Mouse (Mus musculus): ENCODE measurements around the gene Hacd4. TPM values are rescaled to one million over a fixed set of nuclear protein-coding genes. Genes with fewer than 3 reads are reported as not detected.

The Hacd4 gene
- polyA plus RNA-seq, 1 experiment from 2014 or later, result 3.8 TPM

Other genes starting within 250 kb of the Hacd4 start
- gene Ifnb1, start 83.8 kb upstream of the Hacd4 start, polyA plus RNA-seq (2014; fragmentation: Nextera tagmentation; extraction: Ambion mirVana), result not detected in 2 replicates
- not detected in 2 replicates for gene Ifna15, start 119.3 kb upstream of the Hacd4 start, polyA plus RNA-seq (2014; fragmentation: Nextera tagmentation; extraction: Ambion mirVana)
- not detected in 2 replicates for gene Ifna14, start 132.9 kb upstream of the Hacd4 start, polyA plus RNA-seq (2014; fragmentation: Nextera tagmentation; extraction: Ambion mirVana)
- gene Ifna9, start 153.5 kb upstream of the Hacd4 start, polyA plus RNA-seq (2014; fragmentation: Nextera tagmentation; extraction: Ambion mirVana), result not detected in 2 replicates
- gene Ifna12, start 164.4 kb upstream of the Hacd4 start, polyA plus RNA-seq (2014; fragmentation: Nextera tagmentation; extraction: Ambion mirVana), result not detected in 2 replicates
- gene C87499, start 195.5 kb upstream of the Hacd4 start, polyA plus RNA-seq (2014; fragmentation: Nextera tagmentation; extraction: Ambion mirVana), result not detected in 2 replicates
- gene Ifna13, start 205.5 kb upstream of the Hacd4 start, polyA plus RNA-seq (2014; fragmentation: Nextera tagmentation; extraction: Ambion mirVana), result not detected in 2 replicates
- gene Ifna16, start 238.0 kb upstream of the Hacd4 start, polyA plus RNA-seq (2014; fragmentation: Nextera tagmentation; extraction: Ambion mirVana), result not detected in 2 replicates
- not detected in 2 replicates for gene Ifna2, start 245.0 kb upstream of the Hacd4 start, polyA plus RNA-seq (2014; fragmentation: Nextera tagmentation; extraction: Ambion mirVana)

Data from midbrain, embryonic 14.5 days (tissue).